Mouse (Mus musculus): ENCODE measurements around the gene Gcnt3.
A peak's percentile ranks its signal among the peaks of the same experiment; 100 is the strongest.

- TF ChIP-seq CTCF (IDR thresholded peaks at IDR 0.05; ENCODE audit: control insufficient read depth, insufficient read depth, insufficient read length) (peak; percentile 8), MYOG (IDR thresholded peaks at IDR 0.05; ENCODE audit: control insufficient read depth, extremely low read depth, insufficient read length) (no peak), USF1 (IDR thresholded peaks at IDR 0.05; ENCODE audit: low read depth) (no peak), CEBPB (IDR thresholded peaks at IDR 0.05; ENCODE audit: low read depth) (peak; percentile 14), MAX (IDR thresholded peaks at IDR 0.05) (no peak), MYOD1 (IDR thresholded peaks at IDR 0.05; ENCODE audit: control insufficient read depth, insufficient read length, low read depth) (no peak)
Observed at GRCm38 (mm10) chr9:69987579-69987978, 50.3 kb downstream of the Gcnt3 start.

Data from C2C12 (cell line).